Mouse (Mus musculus) lung, postnatal 25 days (tissue): ENCODE data around the gene Fut1.

Source experiments
- DNase-seq: peaks from one replicate; pipeline ENCODE4 v3.0.0; 2022; ENCODE audit warnings: low spot score

The Fut1 gene

GRCm38 (mm10) chr7:45617042-45617695 lies at the start of gene Fut1:
TSS of gene Fut1 (plus strand) at chr7:45617289.
- no peak for DNase-seq

- peak; percentile 96 for DNase-seq
Measured at GRCm38 (mm10) chr7:45567780-45568516, 49.1 kb upstream of the Fut1 start.

GRCm38 (mm10) chr7:45568601-45569473 lies 48.3 kb upstream of the Fut1 start:
- DNase-seq: no peak

- peak; percentile 82 for DNase-seq
Measured at GRCm38 (mm10) chr7:45570103-45570741, 46.9 kb upstream of the Fut1 start, which contains the start of gene Bcat2. TSS of gene Bcat2 (plus strand) at chr7:45570153.

- DNase-seq: no peak
Measured at GRCm38 (mm10) chr7:45571966-45572365, 45.1 kb upstream of the Fut1 start.

GRCm38 (mm10) chr7:45573954-45574353 lies 43.1 kb upstream of the Fut1 start:
- no peak for DNase-seq

GRCm38 (mm10) chr7:45574472-45575379 lies 42.4 kb upstream of the Fut1 start:
- no peak for DNase-seq

GRCm38 (mm10) chr7:45585923-45586322 lies 31.2 kb upstream of the Fut1 start:
- DNase-seq: no peak

GRCm38 (mm10) chr7:45587631-45588592 lies 29.2 kb upstream of the Fut1 start:
- no peak for DNase-seq

- DNase-seq: peak; percentile 96
Measured at GRCm38 (mm10) chr7:45589173-45589572, 27.9 kb upstream of the Fut1 start.

GRCm38 (mm10) chr7:45589898-45590297 lies 27.2 kb upstream of the Fut1 start:
- DNase-seq: no peak

- DNase-seq: no peak
Measured at GRCm38 (mm10) chr7:45590874-45591273, 26.2 kb upstream of the Fut1 start.

- no peak for DNase-seq
Measured at GRCm38 (mm10) chr7:45591880-45592279, 25.2 kb upstream of the Fut1 start.

GRCm38 (mm10) chr7:45593118-45593815 lies 23.8 kb upstream of the Fut1 start:
- peak; percentile 76 for DNase-seq

GRCm38 (mm10) chr7:45595176-45595575 lies 21.9 kb upstream of the Fut1 start:
- DNase-seq: no peak

GRCm38 (mm10) chr7:45596107-45596506 lies 21.0 kb upstream of the Fut1 start:
- no peak for DNase-seq

- no peak for DNase-seq
Measured at GRCm38 (mm10) chr7:45597013-45597412, 20.1 kb upstream of the Fut1 start.

- no peak for DNase-seq
Measured at GRCm38 (mm10) chr7:45597527-45597926, 19.6 kb upstream of the Fut1 start.
